Mouse (Mus musculus) ovary, adult 18-20 months (tissue): ENCODE measurements around the gene Per3.

Experiments
- DNase-seq: peaks from one replicate; pipeline ENCODE4 v3.0.0; 2022; ENCODE audit warnings: low spot score, mixed read lengths

Per3 gene

DNA sequence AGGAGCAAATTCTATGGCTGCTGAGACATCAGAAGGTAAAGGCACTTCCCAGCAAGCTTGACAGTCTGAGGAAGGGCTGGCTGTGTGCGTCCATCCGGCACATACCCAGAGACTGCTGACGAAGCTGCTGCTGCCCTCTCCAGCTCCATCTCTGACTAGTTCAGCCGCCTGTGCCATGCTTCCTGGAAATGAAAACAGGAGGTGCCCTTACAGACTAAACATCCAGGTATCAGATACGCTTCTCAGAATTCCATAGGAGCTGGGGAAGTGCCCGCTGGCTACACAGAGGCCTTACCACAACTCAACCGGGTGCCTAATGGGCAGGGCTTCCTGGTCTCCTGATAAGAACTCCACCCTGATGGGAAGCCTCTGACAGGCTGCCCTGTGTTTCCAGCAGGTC, 85.9 kb downstream of the Per3 start:
- DNase-seq, result no peak

DNA sequence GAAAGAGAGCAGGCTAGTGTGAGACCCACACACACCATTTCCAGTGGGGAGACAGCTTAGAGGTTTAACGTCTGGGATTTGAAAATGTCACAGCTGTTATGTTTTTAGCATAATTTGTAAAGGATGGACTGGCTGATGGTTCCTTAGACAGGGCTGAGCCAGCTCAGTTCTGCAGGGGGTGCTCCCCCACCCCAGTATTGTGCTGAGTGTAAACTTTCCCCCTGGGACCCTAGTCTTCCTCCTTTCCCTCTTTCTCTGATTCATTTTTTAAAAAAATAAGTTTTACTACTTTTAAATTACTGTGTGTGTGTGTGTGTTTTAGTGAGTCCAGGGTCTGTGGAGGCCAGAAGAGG, 87.4 kb downstream of the Per3 start:
- DNase-seq, result no peak

DNA sequence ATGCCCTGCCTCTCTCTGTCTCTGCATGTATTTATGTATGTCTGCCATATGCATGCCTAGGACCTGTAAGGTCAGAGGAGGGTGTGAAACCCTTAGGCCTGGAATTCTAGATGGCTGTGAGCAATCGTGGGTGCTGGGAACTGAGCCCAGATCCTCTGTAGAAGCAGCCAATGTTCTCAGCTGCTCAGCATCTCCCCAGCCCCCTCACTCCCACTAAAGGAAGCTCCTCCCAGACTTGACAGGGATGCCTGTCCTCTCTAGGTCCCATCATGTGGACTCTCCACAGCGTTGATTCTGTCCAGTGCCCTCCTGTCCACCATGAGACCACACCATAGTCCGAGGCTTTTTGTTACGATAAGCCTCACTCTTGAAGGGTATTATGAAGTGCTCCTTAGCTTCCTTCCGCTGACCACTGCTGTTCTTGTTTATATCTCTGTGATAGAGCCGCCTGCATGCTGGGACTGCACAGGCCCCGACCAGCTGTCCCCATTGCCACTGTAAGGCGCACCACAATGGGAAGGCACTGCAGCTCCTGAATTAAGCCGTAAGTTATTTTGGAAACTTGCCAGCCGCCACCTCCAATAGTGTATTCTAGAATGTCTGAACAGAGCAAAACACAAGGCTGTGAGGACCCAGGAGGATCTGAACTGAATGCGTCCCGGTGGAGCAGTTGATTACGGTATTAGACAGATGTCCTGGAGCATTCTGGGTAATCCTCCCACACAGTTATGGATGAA, 87.9 kb downstream of the Per3 start:
- DNase-seq, result no peak
